Mouse (Mus musculus) hindbrain, embryonic 14.5 days (tissue): Measurements from ENCODE around the gene Atp7a. TPM values are rescaled to one million over a fixed set of nuclear protein-coding genes. Genes with fewer than 3 reads are reported as not detected.

Experiments used
- polyA plus RNA-seq: library from polyadenylated mRNA; unstranded; fragments of >200 nt; fragmentation: Nextera tagmentation; extraction: Ambion mirVana; gene quantifications from 2 replicates; pipeline ENCODE4 v1.2.1, GENCODE M21; 2014

Atp7a gene
- polyA plus RNA-seq, 1 experiment from 2014 or later = 16.7 TPM

Other genes with a start within 250 kb of the Atp7a start
- gene Atrx, start 97.9 kb upstream of the Atp7a start, polyA plus RNA-seq = 220 and 229 TPM in 2 replicates
- 22.8 and 23.3 TPM in 2 replicates for gene Magt1, start 15.4 kb upstream of the Atp7a start, polyA plus RNA-seq
- gene Cox7b, start 11.6 kb upstream of the Atp7a start, polyA plus RNA-seq = 418 and 458 TPM in 2 replicates
- 0.34 and 0.48 TPM in 2 replicates for gene Tlr13, start 115.9 kb downstream of the Atp7a start, polyA plus RNA-seq
- 278 and 290 TPM in 2 replicates for gene Pgk1, start 159.8 kb downstream of the Atp7a start, polyA plus RNA-seq
- 21.3 and 23.5 TPM in 2 replicates for gene Taf9b, start 193.9 kb downstream of the Atp7a start, polyA plus RNA-seq
- not detected in 2 replicates for gene Fnd3c2, start 228.1 kb downstream of the Atp7a start, polyA plus RNA-seq